Mouse (Mus musculus): ENCODE measurements around the gene Casp3. TPM values are rescaled to one million over a fixed set of nuclear protein-coding genes. Genes with fewer than 3 reads are reported as not detected.

Gene Casp3
- total and polyA plus RNA-seq, 3 experiments = 1.6 to 3.3 (median 2.2) TPM

DNA sequence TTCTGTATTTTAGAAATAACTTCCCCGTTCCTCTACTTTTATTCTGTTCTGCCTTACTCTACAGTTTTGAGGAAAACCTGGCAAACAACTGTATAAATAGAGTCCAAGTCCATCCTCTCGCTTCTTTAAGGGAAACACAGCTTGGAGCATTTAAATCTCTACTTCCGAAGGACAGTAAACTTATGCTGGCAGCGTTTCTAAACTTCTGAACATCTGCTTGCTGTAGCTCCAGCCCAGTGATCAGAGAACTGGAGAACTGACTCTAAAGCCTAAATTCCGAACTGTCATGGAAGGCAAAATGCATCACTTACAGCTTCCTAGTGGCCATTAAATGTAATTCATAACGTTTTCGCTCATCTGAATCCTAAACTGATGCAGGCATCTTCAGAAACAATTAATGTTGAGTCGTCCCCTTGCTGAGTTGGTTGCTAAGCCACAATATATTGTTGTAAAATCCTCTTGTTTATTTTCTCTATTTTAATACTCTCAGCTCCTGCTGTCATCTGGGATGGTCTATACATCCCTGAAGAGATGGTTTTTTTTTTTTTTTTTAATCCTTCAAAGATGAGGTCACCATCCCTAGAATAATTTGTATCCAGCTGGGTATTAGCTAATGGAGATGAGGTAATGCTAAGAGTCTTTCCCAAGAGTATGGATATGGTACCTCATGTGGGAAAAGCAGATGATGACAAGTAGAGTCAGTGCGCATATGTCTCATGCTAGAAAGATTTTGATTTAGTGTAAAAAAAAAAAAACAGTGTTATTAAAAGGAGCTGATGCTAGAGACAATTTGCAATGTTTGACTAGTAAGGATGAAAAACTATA is 5.6 kb downstream of the Casp3 start:
- Histone ChIP-seq H3K4me3 (no peak overlapping the region), H3K27me3 (ENCODE audit: control insufficient read depth, insufficient read depth, low read length) (no peaks in the 10 kb centered on the region), H3K9ac (ENCODE audit: low read depth, low read length) (no peak overlapping the region), H3K4me1 (ENCODE audit: control insufficient read depth, insufficient read depth, low read length) (no peaks in the 10 kb centered on the region; the same call in 1 of the 2 replicates), H3K79me2 (replicated peaks; ENCODE audit: control insufficient read depth, insufficient read depth, low read length) (0 out of 2 replicates have a peak, but pooled peaks cover 3% of the 10 kb centered on the region), H3K36me3 (ENCODE audit: control insufficient read depth, insufficient read depth, low read length) (no peaks in the 10 kb centered on the region), H3K27ac (no peak overlapping the region)
- DNase-seq = no peak
- no peak for TF ChIP-seq EP300 (IDR thresholded peaks at IDR 0.05; ENCODE audit: insufficient read depth, low read depth, low read length)
- TF ChIP-seq CTCF (IDR thresholded peaks at IDR 0.05) = no peak
- no peak for TF ChIP-seq POLR2A (IDR thresholded peaks at IDR 0.05; ENCODE audit: insufficient read depth, low read depth, low read length)
- intact Hi-C loops (cut with DNase I) = no loop called here
- 66% methylated on average over 9 of the region's 9 CpGs for WGBS

GRCm38 (mm10) chr8:46625166-46625565 is 8.1 kb downstream of the Casp3 start:
- H3K4me3 ChIP-seq = no peak overlapping the region
- H3K27me3 ChIP-seq (ENCODE audit: control insufficient read depth, insufficient read depth, low read length) = no peaks in the 10 kb centered on the region
- no peak overlapping the region for H3K9ac ChIP-seq (ENCODE audit: low read depth, low read length)
- H3K36me3 ChIP-seq (ENCODE audit: control insufficient read depth, insufficient read depth, low read length) = no peaks in the 10 kb centered on the region
- H3K4me1 ChIP-seq (ENCODE audit: control insufficient read depth, insufficient read depth, low read length) = no peaks in the 10 kb centered on the region
- WGBS = 33% methylated on average over 1 of the region's 1 CpGs
- H3K79me2 ChIP-seq (replicated peaks; ENCODE audit: control insufficient read depth, insufficient read depth, low read length) = 0 out of 2 replicates have a peak, but pooled peaks cover 3% of the 10 kb centered on the region
- no peak overlapping the region for H3K27ac ChIP-seq
- no peak for DNase-seq
- intact Hi-C loops (cut with DNase I) = no loop called here
- TF ChIP-seq POLR2A (IDR thresholded peaks at IDR 0.05; ENCODE audit: insufficient read depth, low read depth, low read length) = no peak
- TF ChIP-seq EP300 (IDR thresholded peaks at IDR 0.05; ENCODE audit: insufficient read depth, low read depth, low read length) = no peak
- TF ChIP-seq CTCF (IDR thresholded peaks at IDR 0.05) = no peak

- Histone ChIP-seq H3K36me3 (ENCODE audit: control insufficient read depth, insufficient read depth, low read length) (no peaks in the 10 kb centered on the region), H3K9ac (ENCODE audit: low read depth, low read length) (no peak overlapping the region), H3K4me3 (no peak overlapping the region), H3K27me3 (ENCODE audit: control insufficient read depth, insufficient read depth, low read length) (no peaks in the 10 kb centered on the region), H3K27ac (no peak overlapping the region), H3K79me2 (replicated peaks; ENCODE audit: control insufficient read depth, insufficient read depth, low read length) (0 out of 2 replicates have a peak, but pooled peaks cover 3% of the 10 kb centered on the region), H3K4me1 (ENCODE audit: control insufficient read depth, insufficient read depth, low read length) (no peaks in the 10 kb centered on the region)
- no peak for TF ChIP-seq POLR2A (IDR thresholded peaks at IDR 0.05; ENCODE audit: insufficient read depth, low read depth, low read length)
- TF ChIP-seq EP300 (IDR thresholded peaks at IDR 0.05; ENCODE audit: insufficient read depth, low read depth, low read length) = no peak
- TF ChIP-seq CTCF (IDR thresholded peaks at IDR 0.05) = no peak
- WGBS = 93% methylated on average over 5 of the region's 5 CpGs
- no peak for DNase-seq
- intact Hi-C loops (cut with DNase I) = no loop called here
These were observed 9.6 kb downstream of the Casp3 start for GRCm38 (mm10) chr8:46626642-46627041.

GRCm38 (mm10) chr8:46627881-46628280 is 10.8 kb downstream of the Casp3 start:
- TF ChIP-seq POLR2A (IDR thresholded peaks at IDR 0.05; ENCODE audit: insufficient read depth, low read depth, low read length) (no peak), EP300 (IDR thresholded peaks at IDR 0.05; ENCODE audit: insufficient read depth, low read depth, low read length) (no peak), CTCF (IDR thresholded peaks at IDR 0.05) (no peak)
- Histone ChIP-seq H3K9ac (ENCODE audit: low read depth, low read length) (no peak overlapping the region), H3K79me2 (replicated peaks; ENCODE audit: control insufficient read depth, insufficient read depth, low read length) (0 out of 2 replicates have a peak, but pooled peaks cover 3% of the 10 kb centered on the region), H3K36me3 (ENCODE audit: control insufficient read depth, insufficient read depth, low read length) (no peaks in the 10 kb centered on the region), H3K4me3 (no peak overlapping the region), H3K4me1 (ENCODE audit: control insufficient read depth, insufficient read depth, low read length) (no peaks in the 10 kb centered on the region), H3K27ac (no peak overlapping the region), H3K27me3 (ENCODE audit: control insufficient read depth, insufficient read depth, low read length) (no peaks in the 10 kb centered on the region)
- 75% methylated on average over 7 of the region's 7 CpGs for WGBS
- DNase-seq = no peak
- intact Hi-C loops (cut with DNase I) = no loop called here

GRCm38 (mm10) chr8:46628645-46629044 is 11.6 kb downstream of the Casp3 start:
- no peaks in the 10 kb centered on the region for H3K36me3 ChIP-seq (ENCODE audit: control insufficient read depth, insufficient read depth, low read length)
- H3K4me3 ChIP-seq = no peak overlapping the region
- no peaks in the 10 kb centered on the region for H3K27me3 ChIP-seq (ENCODE audit: control insufficient read depth, insufficient read depth, low read length)
- no peak for DNase-seq
- no peak overlapping the region for H3K9ac ChIP-seq (ENCODE audit: low read depth, low read length)
- intact Hi-C loops (cut with DNase I) = no loop called here
- 0 out of 2 replicates have a peak, but pooled peaks cover 3% of the 10 kb centered on the region for H3K79me2 ChIP-seq (replicated peaks; ENCODE audit: control insufficient read depth, insufficient read depth, low read length)
- TF ChIP-seq CTCF (IDR thresholded peaks at IDR 0.05) (no peak), EP300 (IDR thresholded peaks at IDR 0.05; ENCODE audit: insufficient read depth, low read depth, low read length) (no peak), POLR2A (IDR thresholded peaks at IDR 0.05; ENCODE audit: insufficient read depth, low read depth, low read length) (no peak)
- 94% methylated on average over 1 of the region's 1 CpGs for WGBS
- no peaks in the 10 kb centered on the region for H3K4me1 ChIP-seq (ENCODE audit: control insufficient read depth, insufficient read depth, low read length)
- H3K27ac ChIP-seq = no peak overlapping the region

- intact Hi-C loops (cut with DNase I) = no loop called here
- H3K27me3 ChIP-seq (ENCODE audit: control insufficient read depth, insufficient read depth, low read length) = no peaks in the 10 kb centered on the region
- 98% methylated on average over 3 of the region's 3 CpGs for WGBS
- H3K27ac ChIP-seq = no peak overlapping the region
- TF ChIP-seq POLR2A (IDR thresholded peaks at IDR 0.05; ENCODE audit: insufficient read depth, low read depth, low read length) (no peak), EP300 (IDR thresholded peaks at IDR 0.05; ENCODE audit: insufficient read depth, low read depth, low read length) (no peak), CTCF (IDR thresholded peaks at IDR 0.05) (no peak)
- no peaks in the 10 kb centered on the region for H3K79me2 ChIP-seq (replicated peaks; ENCODE audit: control insufficient read depth, insufficient read depth, low read length)
- H3K4me1 ChIP-seq (ENCODE audit: control insufficient read depth, insufficient read depth, low read length) = no peaks in the 10 kb centered on the region
- no peaks in the 10 kb centered on the region for H3K36me3 ChIP-seq (ENCODE audit: control insufficient read depth, insufficient read depth, low read length)
- no peak overlapping the region for H3K4me3 ChIP-seq
- H3K9ac ChIP-seq (ENCODE audit: low read depth, low read length) = no peak overlapping the region
- DNase-seq = no peak
These were observed 13.3 kb downstream of the Casp3 start for GRCm38 (mm10) chr8:46630422-46630821.

Measured in heart, adult 2 months (tissue).